23 mouse cellular contexts compared by ENCODE assay signal in the genomic region with DNA sequence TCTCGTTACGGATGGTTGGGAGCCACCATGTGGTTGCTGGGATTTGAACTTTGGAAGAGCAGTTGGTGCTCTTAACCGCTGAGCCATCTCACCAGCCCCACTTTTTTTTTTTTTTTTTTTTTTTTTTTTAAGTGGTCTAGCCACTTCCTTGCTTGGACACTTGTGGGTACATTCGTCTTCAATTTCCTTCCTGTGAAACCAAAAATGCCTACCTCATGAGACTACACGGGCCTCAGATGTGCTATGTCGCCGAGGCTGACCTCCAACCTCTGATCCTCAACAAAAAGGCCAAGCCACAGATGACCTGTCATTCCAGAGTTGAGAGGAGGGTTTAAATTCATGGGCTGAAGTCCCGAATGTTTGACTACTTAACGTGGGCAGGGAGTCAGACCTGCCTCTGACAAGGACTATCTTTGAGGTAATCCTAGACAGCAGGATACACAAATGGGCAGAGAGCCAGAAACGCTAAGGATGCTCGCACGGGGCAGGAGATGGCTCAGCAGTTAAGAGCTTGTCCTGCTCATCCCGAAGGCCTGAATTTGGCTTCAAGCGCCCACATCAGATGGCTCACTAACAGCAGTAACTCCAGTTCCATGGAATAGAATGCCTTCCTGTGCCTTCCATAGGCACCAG. TPM values are rescaled to one million over a fixed set of nuclear protein-coding genes. Genes with fewer than 3 reads are reported as not detected.
A peak's percentile ranks its signal among the peaks of the same experiment; 100 is the strongest.
DNase-seq lines count a peak whose midpoint lies in the region; ATAC-seq lines count a peak whose summit lies in the region.
"Had no signal": no experiment of that assay in that cellular context is flagged by ENCODE, and none has a peak within 500 bp of the region (broad histone marks: within the 10 kb centered on the region; RNA-seq: fewer than 3 reads in every experiment).

No protein-coding gene starts in this region.

- H3K4me2 ChIP-seq in heart, embryonic 11.5 days = no peak overlapping the region
- H3K4me2 ChIP-seq: embryonic facial prominence, embryonic 13.5 days; forebrain, embryonic 15.5 days; hindbrain, embryonic 12.5 days; liver, embryonic 11.5 days; lung, embryonic 14.5 days; midbrain, embryonic 12.5 days had no signal

- H3K4me1 ChIP-seq in heart, embryonic 11.5 days (ENCODE audit: control insufficient read depth, insufficient read depth, low read length) = no peaks in the 10 kb centered on the region
- H3K4me1 ChIP-seq: forebrain, embryonic 15.5 days; hindbrain, embryonic 12.5 days had no signal

- peak; percentile 40; the same call in 1 of the 2 replicates for ATAC-seq in granulocyte monocyte progenitor cell, adult 5-6 weeks (replicated peaks; ENCODE audit: poor library complexity, severe bottlenecking)
- no peak for ATAC-seq in heart, embryonic 11.5 days (replicated peaks; ENCODE audit: insufficient number of reproducible peaks, low FRiP score, low TSS enrichment)
- ATAC-seq: forebrain, embryonic 15.5 days; Patski had no signal

- H3K4me3 ChIP-seq in heart, embryonic 11.5 days (ENCODE audit: low read depth, low read length) = no peak overlapping the region
- H3K4me3 ChIP-seq: embryonic facial prominence, embryonic 13.5 days; forebrain, embryonic 15.5 days; hindbrain, embryonic 12.5 days; left cerebral cortex, adult 2 months; limb, embryonic 10.5 days; midbrain, embryonic 12.5 days had no signal

- no peaks in the 10 kb centered on the region for H3K27me3 ChIP-seq in heart, embryonic 11.5 days (ENCODE audit: control insufficient read depth, insufficient read depth, low read length)
- H3K27me3 ChIP-seq: embryonic facial prominence, embryonic 13.5 days; forebrain, embryonic 15.5 days; hindbrain, embryonic 12.5 days; midbrain, embryonic 12.5 days; Patski had no signal

- DNase-seq in cerebellum, adult 18-20 months = peak; percentile 25 to 30
- no peak for DNase-seq in cerebellum, postnatal 36 days
- peak; percentile 95 for DNase-seq in 416B (ENCODE audit: low read depth)
- peak; percentile 63 for DNase-seq in naive thymus-derived CD4-positive, alpha-beta T cell, adult 2 months (ENCODE audit: low read depth)
- DNase-seq in frontal cortex, postnatal 14 days (ENCODE audit: low spot score in 2 of 2) = no peak
- DNase-seq: adrenal gland, postnatal 10 days; cerebellum, adult 2 months; gastrocnemius, postnatal 36 days; kidney, adult 9 months; kidney, postnatal 36 days; lung, embryonic 14.5 days; lung, postnatal 36 days; thymus, postnatal 14 days had no signal

- no peak overlapping the region for H3K9ac ChIP-seq in heart, embryonic 11.5 days (ENCODE audit: low read depth, low read length)
- H3K9ac ChIP-seq: embryonic facial prominence, embryonic 13.5 days; forebrain, embryonic 15.5 days; hindbrain, embryonic 12.5 days; lung, embryonic 14.5 days; midbrain, embryonic 12.5 days had no signal

- H3K9me3 ChIP-seq in heart, embryonic 11.5 days (replicated peaks; ENCODE audit: control insufficient read depth, low read length) = no peaks in the 10 kb centered on the region
- H3K9me3 ChIP-seq: embryonic facial prominence, embryonic 13.5 days; forebrain, embryonic 15.5 days; hindbrain, embryonic 12.5 days; limb, embryonic 10.5 days; midbrain, embryonic 12.5 days had no signal

- H3K27ac ChIP-seq in heart, embryonic 11.5 days (ENCODE audit: low read depth, low read length) = no peak overlapping the region
- H3K27ac ChIP-seq: embryonic facial prominence, embryonic 13.5 days; forebrain, embryonic 15.5 days; hindbrain, embryonic 12.5 days; left cerebral cortex, adult 2 months; limb, embryonic 10.5 days; midbrain, embryonic 12.5 days had no signal

- no peaks in the 10 kb centered on the region for H3K36me3 ChIP-seq in heart, embryonic 11.5 days (ENCODE audit: control insufficient read depth, insufficient read depth, low read length)
- H3K36me3 ChIP-seq: forebrain, embryonic 15.5 days; midbrain, embryonic 12.5 days had no signal

- WGBS in heart, embryonic 11.5 days (ENCODE audit: insufficient replicate concordance) = 70% methylated on average over 14 of the region's 14 CpGs

RNA-seq across cellular contexts. Expression of a gene that starts 43.3 kb away (rescaled TPM):
- 172 and 174 TPM in 2 replicates for total RNA-seq in granulocyte monocyte progenitor cell, adult 5-6 weeks (2014; fragmentation: Nextera tagmentation)
- 148 and 151 TPM in 2 replicates for total RNA-seq in granulocyte monocyte progenitor cell, adult 5-6 weeks (2017)
- polyA plus RNA-seq in heart, embryonic 11.5 days (2014; fragmentation: Nextera tagmentation; extraction: Ambion mirVana) = 20.9 and 23.1 TPM in 2 replicates

Comparison
In these comparisons a context has a peak if more than half of its experiments do, and no peak if none do; other contexts are left out.
1. DNase-seq: peak in cerebellum, adult 18-20 months (2 of 2), 416B (single experiment) and naive thymus-derived CD4-positive, alpha-beta T cell, adult 2 months (single experiment); none in cerebellum, postnatal 36 days (0 of 2) and frontal cortex, postnatal 14 days (0 of 2).